Mouse (Mus musculus) forebrain, postnatal 0 days (tissue): ENCODE data around the gene 1110017D15Rik. TPM values are rescaled to one million over a fixed set of nuclear protein-coding genes. Genes with fewer than 3 reads are reported as not detected.

ENCODE experiments used
- ATAC-seq: fragments of 200-750 bp; cut with Nextera tagmentation; 2 replicates; pipeline ENCODE4 v1.8.0; 2017; ENCODE audit warnings: mild to moderate bottlenecking, moderate library complexity
- DNase-seq: peaks from one replicate; pipeline ENCODE4 v3.0.0-alpha.2; 2015
- H3K27ac ChIP-seq: fragments of 300-500 bp; sonication (generic); 2 replicates; pipeline ENCODE4 v1.5.1; 2014; ENCODE audit warnings: low read depth, mild to moderate bottlenecking, antibody characterized with exemption, low read length, moderate library complexity, mixed read lengths
- H3K27me3 ChIP-seq: fragments of 300-500 bp; sonication (generic); 2 replicates; pipeline ENCODE4 v1.6.1; 2014; ENCODE audit warnings: mild to moderate bottlenecking, low read length, mixed read lengths; ENCODE audit not compliant: insufficient read depth
- H3K36me3 ChIP-seq: fragments of 300-500 bp; sonication (generic); 2 replicates; pipeline ENCODE4 v1.6.1; 2014; ENCODE audit warnings: mild to moderate bottlenecking, moderate library complexity; ENCODE audit not compliant: insufficient read depth
- H3K4me1 ChIP-seq: fragments of 300-500 bp; sonication (generic); 2 replicates; pipeline ENCODE4 v1.6.1; 2014; ENCODE audit warnings: antibody characterized with exemption; ENCODE audit not compliant: insufficient read depth
- H3K4me2 ChIP-seq: fragments of 300-500 bp; sonication (generic); 2 replicates; pipeline ENCODE4 v1.6.1; 2014; ENCODE audit warnings: low read depth, mild to moderate bottlenecking, moderate library complexity
- H3K4me3 ChIP-seq: fragments of 300-500 bp; sonication (generic); 2 replicates; pipeline ENCODE4 v1.5.1; 2014; ENCODE audit warnings: low read depth, low read length, mixed read lengths
- H3K9ac ChIP-seq: fragments of 300-500 bp; sonication (generic); 2 replicates; pipeline ENCODE4 v1.6.1; 2014; ENCODE audit warnings: mild to moderate bottlenecking
- H3K9me3 ChIP-seq: fragments of 300-500 bp; sonication (generic); 2 replicates; pipeline ENCODE4 v1.6.1; 2016; ENCODE audit warnings: low read length
- CTCF ChIP-seq: sonication (generic); IDR thresholded peaks from 2 replicates; pipeline ENCODE4 v1.5.1; 2016; ENCODE audit warnings: antibody characterized with exemption, control low read depth, low read depth
- WGBS: fragments of 180-500 bp; shearing (Covaris S2); extraction: QIAGEN DNeasy Blood & Tissue Kit; methylation state at CpG from one replicate; pipeline ENCODE4 v1.1.7; 2014; 5-methylcytosine and 5-hydroxymethylcytosine counted together
- polyA plus RNA-seq: library from polyadenylated mRNA; unstranded; fragments of >200 nt; fragmentation: Nextera tagmentation; extraction: Ambion mirVana; gene quantifications from 2 replicates; pipeline ENCODE4 v1.2.1, GENCODE M21; 2015
- total RNA-seq: library from RNA; depleted of rRNA; stranded (reverse); fragments of >200 nt; gene quantifications from 2 replicates; pipeline ENCODE4 v1.2.3, GENCODE M21; 2014

The 1110017D15Rik gene
- total and polyA plus RNA-seq, 2 experiments from 2014 or later = 15.6 to 21.7 TPM

DNA sequence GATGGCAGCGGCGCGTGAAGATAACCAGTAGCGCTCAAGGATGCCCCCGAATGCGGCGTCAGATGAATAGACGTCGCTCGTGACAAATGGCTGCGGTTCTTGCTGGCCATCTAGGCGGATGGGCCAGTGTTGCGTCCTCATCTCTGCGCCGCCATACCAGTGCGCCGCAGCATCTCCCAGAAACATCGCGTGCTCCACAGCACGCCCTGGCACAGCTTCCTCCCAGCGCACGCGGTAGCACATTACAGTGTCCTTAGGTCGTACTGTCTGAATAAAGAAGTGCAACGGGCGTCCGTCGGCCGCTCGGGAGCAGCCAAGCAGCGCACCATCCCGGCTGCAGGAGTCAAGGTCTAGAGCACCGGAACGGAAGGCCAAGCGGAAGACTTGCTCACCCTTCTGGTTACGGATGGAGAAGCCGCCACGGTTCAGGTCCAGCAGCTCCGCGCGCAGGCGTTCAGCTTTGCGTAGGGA, 18.2 kb downstream of the 1110017D15Rik start:
- H3K4me1 ChIP-seq = 0 out of 2 replicates have a peak, but pooled peaks cover 9% of the 10 kb centered on the region
- no peaks in the 10 kb centered on the region for H3K9me3 ChIP-seq
- no peaks in the 10 kb centered on the region for H3K36me3 ChIP-seq
- H3K27me3 ChIP-seq = peaks cover 32% of the 10 kb centered on the region
- H3K27ac ChIP-seq = no peak overlapping the region
- peak overlapping the region; percentile 32 for H3K4me3 ChIP-seq
- WGBS = 25% methylated on average over 43 of the region's 43 CpGs
- DNase-seq = peak; percentile 58
- ATAC-seq = no peak
- H3K4me2 ChIP-seq = peak overlapping the region; percentile 46
- no peak for TF ChIP-seq CTCF
- H3K9ac ChIP-seq = 0 out of 2 replicates have a peak overlapping the region, but pooled peaks have one; percentile 22

DNA sequence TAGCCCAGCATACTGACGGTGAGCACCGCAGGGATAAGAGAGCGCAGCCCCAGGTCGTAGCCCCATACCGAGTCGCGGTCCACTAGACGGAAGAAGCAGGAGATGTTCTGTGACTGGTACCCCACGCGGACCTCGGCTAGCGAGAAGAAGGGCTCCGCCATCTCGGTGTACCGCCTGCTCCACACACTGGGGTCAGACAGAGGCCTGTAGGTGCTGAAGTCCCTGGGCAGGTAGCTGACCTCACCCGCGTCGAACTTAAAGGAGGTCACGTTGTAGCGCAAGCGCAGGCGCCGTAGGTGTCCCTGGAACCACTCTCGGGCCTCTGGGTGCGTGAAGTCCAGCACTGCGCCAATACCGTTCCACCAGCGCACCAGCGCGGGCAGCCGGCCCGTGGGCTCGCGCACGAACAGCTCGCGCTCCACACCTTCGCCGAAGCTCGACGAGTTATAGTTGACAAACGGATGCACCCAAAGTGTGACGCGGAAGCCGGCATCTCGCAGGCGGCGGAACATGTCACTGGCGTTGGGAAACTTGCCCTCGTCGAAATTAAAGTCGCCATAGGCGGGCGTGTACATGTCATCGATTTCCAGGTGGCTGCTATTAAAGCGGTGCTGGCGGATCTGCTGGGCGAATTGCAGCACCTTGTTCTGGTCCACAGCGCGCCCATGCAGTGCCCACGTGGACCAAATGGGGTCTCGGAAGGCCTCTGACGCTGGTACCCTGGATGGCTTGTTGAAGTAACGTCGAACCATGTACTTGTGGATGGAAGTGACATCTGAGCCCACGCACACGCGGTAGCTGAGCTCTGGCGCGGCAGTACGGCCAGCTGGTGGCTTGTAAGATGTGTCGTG, 18.9 kb downstream of the 1110017D15Rik start:
- ATAC-seq = no peak
- Histone ChIP-seq H3K4me1 (0 out of 2 replicates have a peak, but pooled peaks cover 9% of the 10 kb centered on the region), H3K27ac (no peak overlapping the region), H3K27me3 (peaks cover 32% of the 10 kb centered on the region), H3K9me3 (no peaks in the 10 kb centered on the region), H3K4me2 (peak overlapping the region; percentile 46), H3K9ac (peak overlapping the region; percentile 41; the same call in 1 of the 2 replicates), H3K4me3 (peak overlapping the region; percentile 32), H3K36me3 (no peaks in the 10 kb centered on the region)
- no peak for TF ChIP-seq CTCF
- 18% methylated on average over 72 of the region's 72 CpGs for WGBS
- DNase-seq = no peak

DNA sequence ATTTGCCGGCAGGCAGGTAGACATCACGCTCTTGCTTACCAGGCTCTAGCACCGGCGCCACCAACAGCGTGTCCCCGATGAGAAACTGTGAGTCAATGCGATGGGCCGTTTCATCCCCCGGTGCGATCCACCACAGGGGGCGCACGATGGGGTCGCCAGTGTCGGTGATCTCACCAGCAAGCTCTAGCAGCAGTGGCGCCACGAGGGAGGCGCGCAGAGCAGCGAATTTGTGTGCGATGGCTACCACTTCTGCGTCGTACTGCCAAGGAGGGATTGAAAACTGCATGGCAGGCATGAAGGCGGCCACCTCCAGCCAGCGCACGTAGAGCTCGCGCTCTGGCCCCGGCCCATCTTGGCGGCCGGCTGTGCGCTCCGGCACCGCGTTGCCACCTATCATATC, 19.6 kb downstream of the 1110017D15Rik start:
- peak; percentile 75 for TF ChIP-seq CTCF
- WGBS = 7% methylated on average over 34 of the region's 34 CpGs
- H3K9ac ChIP-seq = peak overlapping the region; percentile 41; the same call in 1 of the 2 replicates

DNA sequence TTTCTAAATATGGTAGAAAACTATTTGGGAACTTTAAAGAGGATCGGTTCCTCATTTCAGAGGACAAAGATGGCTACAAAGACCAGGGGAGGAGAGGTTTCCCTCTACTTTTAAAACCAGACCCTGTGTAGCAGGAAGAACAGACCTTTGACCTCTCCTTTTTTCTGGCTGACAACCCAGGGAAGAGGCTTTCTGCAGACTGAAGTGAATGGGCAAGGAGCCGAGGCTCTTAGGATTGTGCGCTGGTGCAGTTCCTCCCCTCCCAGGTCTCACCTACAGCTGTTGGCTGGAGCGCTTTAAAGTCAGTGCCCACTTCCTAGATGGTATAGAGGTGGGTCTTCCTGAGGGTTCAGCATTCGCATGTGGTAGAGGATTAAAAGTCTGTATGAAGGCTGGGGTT, 20.1 kb downstream of the 1110017D15Rik start:
- ATAC-seq (no peak), DNase-seq (no peak)
- Histone ChIP-seq H3K4me3 (no peak overlapping the region; the same call in 1 of the 2 replicates), H3K4me2 (peak overlapping the region; percentile 46; the same call in 1 of the 2 replicates), H3K27ac (no peak overlapping the region), H3K9me3 (no peaks in the 10 kb centered on the region), H3K27me3 (peaks cover 32% of the 10 kb centered on the region), H3K9ac (no peak overlapping the region), H3K4me1 (0 out of 2 replicates have a peak, but pooled peaks cover 2% of the 10 kb centered on the region), H3K36me3 (no peaks in the 10 kb centered on the region)
- WGBS = 68% methylated on average over 5 of the region's 5 CpGs
- TF ChIP-seq CTCF = no peak

More for the DNA sequence above, 19.6 kb downstream of the 1110017D15Rik start:
- H3K4me3 ChIP-seq = peak overlapping the region; percentile 32
- H3K4me1 ChIP-seq = 0 out of 2 replicates have a peak, but pooled peaks cover 6% of the 10 kb centered on the region
- peak; percentile 61 for DNase-seq
- H3K27ac ChIP-seq = no peak overlapping the region
- peak overlapping the region; percentile 46 for H3K4me2 ChIP-seq
- H3K9me3 ChIP-seq = no peaks in the 10 kb centered on the region
- peak; percentile 47 for ATAC-seq
- peaks cover 32% of the 10 kb centered on the region for H3K27me3 ChIP-seq
- H3K36me3 ChIP-seq = no peaks in the 10 kb centered on the region

DNA sequence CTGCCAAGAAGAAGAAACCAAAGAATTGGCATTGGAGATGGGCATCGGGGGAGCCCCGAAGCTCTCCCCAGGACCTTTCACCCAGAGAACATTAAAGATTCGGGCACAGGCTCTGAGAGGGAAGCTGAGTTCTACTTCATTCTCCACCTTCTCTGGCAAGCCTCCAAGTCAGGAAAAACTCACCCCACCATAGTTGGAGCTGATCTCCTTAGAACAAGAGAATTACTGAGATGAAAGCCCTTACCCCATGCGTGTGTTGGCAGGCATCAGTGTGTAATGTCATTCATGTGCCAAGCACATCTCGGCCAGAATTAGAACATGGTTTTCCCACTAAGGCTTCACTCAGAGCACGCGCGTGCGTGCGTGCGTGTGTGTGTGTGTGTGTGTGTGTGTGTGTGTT, 21.3 kb downstream of the 1110017D15Rik start:
- no peaks in the 10 kb centered on the region for H3K9me3 ChIP-seq
- no peak for TF ChIP-seq CTCF
- DNase-seq (peak; percentile 85), ATAC-seq (peak; percentile 86)
- no peaks in the 10 kb centered on the region for H3K36me3 ChIP-seq
- H3K9ac ChIP-seq = no peak overlapping the region
- H3K4me3 ChIP-seq = no peak overlapping the region
- H3K4me1 ChIP-seq = 0 out of 2 replicates have a peak, but pooled peaks cover 2% of the 10 kb centered on the region
- WGBS = 27% methylated on average over 11 of the region's 11 CpGs
- peaks cover 29% of the 10 kb centered on the region for H3K27me3 ChIP-seq
- no peak overlapping the region for H3K4me2 ChIP-seq
- H3K27ac ChIP-seq = no peak overlapping the region

DNA sequence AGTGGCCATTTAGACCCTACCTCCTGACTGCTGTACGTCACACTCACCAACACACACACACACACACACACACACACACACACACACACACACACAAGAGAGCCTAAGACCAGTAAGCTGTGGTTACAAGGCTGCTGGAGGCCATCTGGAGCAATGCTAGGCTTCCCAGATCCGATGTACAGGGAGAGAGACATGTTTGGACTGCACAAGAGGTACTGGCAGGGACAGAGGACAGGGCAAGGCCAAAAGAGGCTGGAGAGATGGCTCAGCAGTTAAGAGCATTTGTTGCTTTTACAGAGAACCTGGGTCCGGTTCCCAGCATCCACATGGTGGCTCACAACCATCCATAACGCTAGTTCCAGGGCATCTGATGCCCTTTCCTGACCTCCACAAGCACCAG, 22.1 kb downstream of the 1110017D15Rik start:
- DNase-seq = no peak
- Histone ChIP-seq H3K4me2 (no peak overlapping the region), H3K9me3 (no peaks in the 10 kb centered on the region), H3K4me1 (0 out of 2 replicates have a peak, but pooled peaks cover 2% of the 10 kb centered on the region), H3K36me3 (no peaks in the 10 kb centered on the region), H3K4me3 (no peak overlapping the region), H3K9ac (no peak overlapping the region), H3K27ac (no peak overlapping the region; the same call in 1 of the 2 replicates), H3K27me3 (peaks cover 22% of the 10 kb centered on the region)
- ATAC-seq = no peak
- no peak for TF ChIP-seq CTCF
- WGBS = 74% methylated on average over 4 of the region's 4 CpGs

DNA sequence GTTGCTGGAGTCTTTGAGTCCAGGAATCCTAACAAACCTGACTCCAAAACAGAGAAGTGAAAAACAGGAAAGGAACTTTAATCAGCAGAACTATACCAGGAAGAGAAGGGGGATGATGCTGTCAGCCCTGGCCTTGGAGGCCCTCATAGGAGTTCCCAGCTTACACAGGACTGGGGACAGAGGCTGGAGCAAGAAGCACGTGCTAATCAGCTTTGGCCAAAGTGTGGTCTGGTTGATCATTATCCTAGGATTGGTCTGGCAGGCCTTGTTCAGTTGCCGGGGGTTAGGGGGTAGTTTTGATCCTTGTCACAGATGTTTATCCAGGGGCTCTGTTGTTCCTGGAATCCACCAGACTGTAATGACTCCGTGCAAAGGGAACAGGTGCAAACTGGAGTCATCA, 22.8 kb downstream of the 1110017D15Rik start:
- Histone ChIP-seq H3K4me2 (no peak overlapping the region), H3K27me3 (peaks cover 15% of the 10 kb centered on the region), H3K4me3 (no peak overlapping the region), H3K4me1 (0 out of 2 replicates have a peak, but pooled peaks cover 2% of the 10 kb centered on the region), H3K9me3 (no peaks in the 10 kb centered on the region), H3K27ac (no peak overlapping the region), H3K9ac (no peak overlapping the region), H3K36me3 (no peaks in the 10 kb centered on the region)
- WGBS = 45% methylated on average over 3 of the region's 3 CpGs
- TF ChIP-seq CTCF = no peak
- no peak for ATAC-seq
- no peak for DNase-seq
